Mouse (Mus musculus) midbrain, embryonic 16.5 days (tissue): Measurements from ENCODE around the gene Nup88. TPM values are rescaled to one million over a fixed set of nuclear protein-coding genes. Genes with fewer than 3 reads are reported as not detected.

Experiments used
- ATAC-seq: fragments of 200-750 bp; cut with Nextera tagmentation; 2 replicates; pipeline ENCODE4 v1.8.0; 2017; ENCODE audit warnings: moderate TSS enrichment
- H3K27ac ChIP-seq: fragments of 300-500 bp; sonication (generic); 2 replicates; pipeline ENCODE4 v1.5.1; 2014; ENCODE audit warnings: mild to moderate bottlenecking, low read length, mixed read lengths
- H3K27me3 ChIP-seq: fragments of 300-500 bp; sonication (generic); 2 replicates; pipeline ENCODE4 v1.6.1; 2014; ENCODE audit warnings: low read depth, low read length, mixed read lengths; ENCODE audit not compliant: control insufficient read depth, insufficient read depth
- H3K36me3 ChIP-seq: fragments of 300-500 bp; sonication (generic); 2 replicates; pipeline ENCODE4 v1.6.1; 2014; ENCODE audit warnings: mild to moderate bottlenecking, low read length, moderate library complexity, mixed read lengths; ENCODE audit not compliant: control insufficient read depth, insufficient read depth
- H3K4me1 ChIP-seq: fragments of 300-500 bp; sonication (generic); 2 replicates; pipeline ENCODE4 v1.6.1; 2014; ENCODE audit warnings: mild to moderate bottlenecking, low read length, mixed read lengths; ENCODE audit not compliant: control insufficient read depth, insufficient read depth
- H3K4me2 ChIP-seq: fragments of 300-500 bp; sonication (generic); 2 replicates; pipeline ENCODE4 v1.6.1; 2014; ENCODE audit warnings: mild to moderate bottlenecking, low read length, mixed read lengths
- H3K4me3 ChIP-seq: fragments of 300-500 bp; sonication (generic); 2 replicates; pipeline ENCODE4 v1.5.1; 2014; ENCODE audit warnings: low read depth, mild to moderate bottlenecking, low read length, moderate library complexity, mixed read lengths
- H3K9ac ChIP-seq: fragments of 300-500 bp; sonication (generic); 2 replicates; pipeline ENCODE4 v1.6.1; 2014; ENCODE audit warnings: low read depth, low read length, mixed read lengths
- H3K9me3 ChIP-seq: fragments of 300-500 bp; sonication (generic); replicated peaks from 2 replicates; pipeline ENCODE4 v1.6.1; 2014; ENCODE audit warnings: mild to moderate bottlenecking, low read length, mixed read lengths; ENCODE audit not compliant: control insufficient read depth, poor library complexity, severe bottlenecking
- WGBS: fragments of 180-500 bp; shearing (Covaris S2); extraction: QIAGEN DNeasy Blood & Tissue Kit; methylation state at CpG from one replicate; pipeline ENCODE4 v1.1.7; 2014; 5-methylcytosine and 5-hydroxymethylcytosine counted together
- polyA plus RNA-seq: library from polyadenylated mRNA; unstranded; fragments of >200 nt; fragmentation: Nextera tagmentation; extraction: Ambion mirVana; gene quantifications from 2 replicates; pipeline ENCODE4 v1.2.1, GENCODE M21; 2015

Nup88 gene
- polyA plus RNA-seq, 1 experiment from 2014 or later, result 120 TPM

GRCm38 (mm10) chr11:71004316-71004773 is 34.6 kb upstream of the Nup88 start, which contains the start of gene Dhx33:
TSS of gene Dhx33 (minus strand) at chr11:71004437.
- Histone ChIP-seq H3K9me3 (no peaks in the 10 kb centered on the region), H3K4me2 (peak within 1 kb of the TSS; percentile 99), H3K9ac (peak within 1 kb of the TSS; percentile 84), H3K27ac (peak within 1 kb of the TSS; percentile 81), H3K4me1 (peaks cover 18% of the 10 kb centered on the region), H3K4me3 (peak within 1 kb of the TSS; percentile 90), H3K27me3 (no peaks in the 10 kb centered on the region), H3K36me3 (peaks cover 7% of the 10 kb centered on the region; the same call in 1 of the 2 replicates)
- WGBS, result under 1% methylated on average over 35 of the region's 35 CpGs
- ATAC-seq, result peak; percentile 98

- Histone ChIP-seq H3K9me3 (no peaks in the 10 kb centered on the region), H3K9ac (peak overlapping the region; percentile 84), H3K4me1 (peaks cover 18% of the 10 kb centered on the region), H3K27me3 (no peaks in the 10 kb centered on the region), H3K27ac (peak overlapping the region; percentile 81), H3K4me2 (peak overlapping the region; percentile 99), H3K4me3 (peak overlapping the region; percentile 90), H3K36me3 (0 out of 2 replicates have a peak, but pooled peaks cover 3% of the 10 kb centered on the region)
- under 1% methylated on average over 49 of the region's 49 CpGs for WGBS
- peak; percentile 84 for ATAC-seq
These were observed 34.0 kb upstream of the Nup88 start for GRCm38 (mm10) chr11:71003611-71004315.

GRCm38 (mm10) chr11:71001167-71001566 is 31.4 kb upstream of the Nup88 start:
- peaks cover 18% of the 10 kb centered on the region for H3K4me1 ChIP-seq
- no peak overlapping the region for H3K9ac ChIP-seq
- H3K4me3 ChIP-seq, result no peak overlapping the region
- H3K4me2 ChIP-seq, result no peak overlapping the region
- no peak for ATAC-seq
- no peak overlapping the region for H3K27ac ChIP-seq
- 84% methylated on average over 4 of the region's 4 CpGs for WGBS
- peaks cover 6% of the 10 kb centered on the region for H3K36me3 ChIP-seq
- H3K27me3 ChIP-seq, result no peaks in the 10 kb centered on the region
- H3K9me3 ChIP-seq, result no peaks in the 10 kb centered on the region

GRCm38 (mm10) chr11:70982557-70983228 is 12.9 kb upstream of the Nup88 start, which contains the start of gene C1qbp:
TSS of gene C1qbp (minus strand) at chr11:70983026.
- Histone ChIP-seq H3K27ac (peak within 1 kb of the TSS; percentile 62), H3K4me3 (peak within 1 kb of the TSS; percentile 99), H3K4me1 (peaks cover 13% of the 10 kb centered on the region), H3K9me3 (no peaks in the 10 kb centered on the region), H3K27me3 (no peaks in the 10 kb centered on the region), H3K4me2 (peak within 1 kb of the TSS; percentile 64), H3K36me3 (peaks cover 32% of the 10 kb centered on the region), H3K9ac (peak within 1 kb of the TSS; percentile 93)
- peak; percentile 95 for ATAC-seq
- under 1% methylated on average over 50 of the region's 64 CpGs for WGBS

- Histone ChIP-seq H3K27me3 (no peaks in the 10 kb centered on the region), H3K9me3 (no peaks in the 10 kb centered on the region), H3K4me3 (peak overlapping the region; percentile 99), H3K36me3 (peaks cover 32% of the 10 kb centered on the region), H3K4me2 (peak overlapping the region; percentile 64), H3K9ac (peak overlapping the region; percentile 93), H3K27ac (no peak overlapping the region), H3K4me1 (peaks cover 13% of the 10 kb centered on the region)
- ATAC-seq, result no peak
- 16% methylated on average over 12 of the region's 12 CpGs for WGBS
These were observed 12.3 kb upstream of the Nup88 start for GRCm38 (mm10) chr11:70982030-70982429.

- ATAC-seq, result no peak
- no peak overlapping the region for H3K4me2 ChIP-seq
- H3K4me3 ChIP-seq, result no peak overlapping the region
- no peaks in the 10 kb centered on the region for H3K27me3 ChIP-seq
- H3K9me3 ChIP-seq, result no peaks in the 10 kb centered on the region
- peaks cover 31% of the 10 kb centered on the region for H3K36me3 ChIP-seq
- H3K9ac ChIP-seq, result no peak overlapping the region
- H3K27ac ChIP-seq, result no peak overlapping the region
- H3K4me1 ChIP-seq, result peaks cover 13% of the 10 kb centered on the region
- WGBS, result 93% methylated on average over 14 of the region's 14 CpGs
These were observed 11.2 kb upstream of the Nup88 start for GRCm38 (mm10) chr11:70980751-70981510.

GRCm38 (mm10) chr11:70980232-70980631 is 10.5 kb upstream of the Nup88 start:
- Histone ChIP-seq H3K27me3 (no peaks in the 10 kb centered on the region), H3K4me1 (peaks cover 13% of the 10 kb centered on the region), H3K4me2 (no peak overlapping the region), H3K9me3 (no peaks in the 10 kb centered on the region), H3K27ac (no peak overlapping the region), H3K36me3 (peaks cover 33% of the 10 kb centered on the region), H3K4me3 (no peak overlapping the region), H3K9ac (no peak overlapping the region)
- ATAC-seq, result no peak
- WGBS, result 86% methylated on average over 6 of the region's 6 CpGs

GRCm38 (mm10) chr11:70977293-70977692 is 7.5 kb upstream of the Nup88 start:
- H3K9me3 ChIP-seq, result no peaks in the 10 kb centered on the region
- no peak overlapping the region for H3K4me2 ChIP-seq
- peaks cover 10% of the 10 kb centered on the region for H3K4me1 ChIP-seq
- no peaks in the 10 kb centered on the region for H3K27me3 ChIP-seq
- ATAC-seq, result no peak
- H3K36me3 ChIP-seq, result peaks cover 33% of the 10 kb centered on the region
- no peak overlapping the region for H3K27ac ChIP-seq
- WGBS, result 89% methylated on average over 6 of the region's 6 CpGs
- H3K4me3 ChIP-seq, result no peak overlapping the region
- H3K9ac ChIP-seq, result no peak overlapping the region
